Mouse (Mus musculus): ENCODE results near the gene Mia3. TPM values are rescaled to one million over a fixed set of nuclear protein-coding genes. Genes with fewer than 3 reads are reported as not detected.

The Mia3 gene
- total and polyA plus RNA-seq, 2 experiments = 113 to 213 TPM

DNA sequence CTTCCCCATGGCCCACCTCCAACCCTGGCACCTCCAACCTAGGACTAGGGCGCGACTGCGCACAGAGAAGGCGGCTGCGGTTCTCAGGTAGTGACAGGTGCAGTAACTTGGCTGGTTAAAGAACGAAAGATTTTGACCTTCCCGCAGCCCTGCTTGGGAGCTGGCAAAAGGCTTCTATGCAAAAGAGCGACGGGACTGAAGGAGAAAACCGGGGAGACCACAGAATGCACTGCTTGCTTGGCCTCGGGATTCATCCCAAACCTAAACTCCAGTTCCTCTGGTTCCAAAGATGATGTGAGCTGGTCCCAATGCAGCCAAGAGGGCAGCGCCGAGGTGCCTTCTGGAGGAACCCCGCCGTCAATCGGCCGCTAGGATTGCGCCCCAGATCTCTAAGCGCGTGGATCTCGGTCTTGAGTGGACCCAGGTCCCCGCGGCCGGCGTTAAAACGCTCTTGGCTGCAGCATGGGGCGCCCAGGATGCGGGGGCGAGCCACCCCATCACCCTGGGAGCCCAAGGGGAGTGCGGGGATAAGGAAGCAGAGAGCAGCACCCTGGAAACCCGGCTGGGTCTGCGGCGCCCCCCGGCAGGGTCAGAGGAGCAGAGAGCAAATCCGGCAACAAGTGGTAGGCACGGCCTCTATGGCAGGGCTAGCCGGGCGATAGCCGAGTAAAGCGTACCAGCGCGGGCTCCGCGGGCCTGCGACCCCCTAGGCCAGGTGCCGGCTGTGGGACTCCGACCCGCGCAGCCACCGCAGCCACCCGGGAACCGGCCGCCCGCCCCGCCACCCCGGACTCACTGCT, 552 bp downstream of the Mia3 start:
- peak; percentile 41 for DNase-seq (ENCODE audit: extremely low read depth, low read depth, low spot score)
- Histone ChIP-seq H3K27ac (replicated peaks; ENCODE audit: insufficient read depth, low read depth, low read length) (peak overlapping the region; percentile 91), H3K27me3 (ENCODE audit: control insufficient read depth, insufficient read depth, low read length) (no peaks in the 10 kb centered on the region), H3K4me1 (ENCODE audit: control insufficient read depth, insufficient read depth, low read length) (peaks cover 9% of the 10 kb centered on the region; the same call in 1 of the 2 replicates), H3K36me3 (ENCODE audit: control insufficient read depth, insufficient read depth, low read length) (peaks cover 28% of the 10 kb centered on the region), H3K4me3 (ENCODE audit: insufficient read depth, low read depth, low read length) (peak overlapping the region; percentile 94), H3K9ac (ENCODE audit: low read depth, low read length) (peak overlapping the region; percentile 99), H3K79me2 (ENCODE audit: control insufficient read depth, insufficient read depth, low read length) (peaks cover 19% of the 10 kb centered on the region; the same call in 1 of the 2 replicates)
- TF ChIP-seq CTCF (IDR thresholded peaks at IDR 0.05; ENCODE audit: low read depth, low read length) (no peak), POLR2A (IDR thresholded peaks at IDR 0.05; ENCODE audit: extremely low read depth, insufficient read depth, low read length) (no peak)
- under 1% methylated on average over 56 of the region's 56 CpGs for WGBS

DNA sequence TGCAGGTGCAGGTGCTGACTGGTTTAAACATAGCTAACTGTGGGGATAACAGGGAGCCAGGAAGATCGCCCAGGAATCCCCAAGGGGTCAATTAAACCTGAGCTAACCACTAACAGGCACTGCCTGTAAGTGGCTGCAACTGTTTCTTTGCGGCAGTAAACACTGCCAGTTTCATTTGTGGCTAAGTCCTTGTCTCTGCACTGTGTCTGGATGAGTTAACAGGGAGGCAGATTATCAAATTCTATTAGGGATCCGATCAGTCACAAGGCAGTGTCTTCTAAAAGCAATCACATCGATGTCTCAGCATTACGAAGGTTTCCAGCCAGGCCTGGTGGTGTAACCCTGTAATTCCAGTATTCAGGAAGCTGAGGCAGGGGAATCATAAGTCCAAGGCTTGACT, 3.0 kb downstream of the Mia3 start:
- H3K79me2 ChIP-seq (ENCODE audit: control insufficient read depth, insufficient read depth, low read length) = peaks cover 19% of the 10 kb centered on the region; the same call in 1 of the 2 replicates
- no peak overlapping the region for H3K4me3 ChIP-seq (ENCODE audit: insufficient read depth, low read depth, low read length)
- H3K27me3 ChIP-seq (ENCODE audit: control insufficient read depth, insufficient read depth, low read length) = no peaks in the 10 kb centered on the region
- TF ChIP-seq CTCF (IDR thresholded peaks at IDR 0.05; ENCODE audit: low read depth, low read length) (no peak), POLR2A (IDR thresholded peaks at IDR 0.05; ENCODE audit: extremely low read depth, insufficient read depth, low read length) (no peak)
- peaks cover 40% of the 10 kb centered on the region for H3K36me3 ChIP-seq (ENCODE audit: control insufficient read depth, insufficient read depth, low read length)
- DNase-seq (ENCODE audit: extremely low read depth, low read depth, low spot score) = no peak
- WGBS = 87% methylated on average over 5 of the region's 5 CpGs
- H3K9ac ChIP-seq (ENCODE audit: low read depth, low read length) = no peak overlapping the region
- peaks cover 17% of the 10 kb centered on the region; the same call in 1 of the 2 replicates for H3K4me1 ChIP-seq (ENCODE audit: control insufficient read depth, insufficient read depth, low read length)
- H3K27ac ChIP-seq (replicated peaks; ENCODE audit: insufficient read depth, low read depth, low read length) = no peak overlapping the region

DNA sequence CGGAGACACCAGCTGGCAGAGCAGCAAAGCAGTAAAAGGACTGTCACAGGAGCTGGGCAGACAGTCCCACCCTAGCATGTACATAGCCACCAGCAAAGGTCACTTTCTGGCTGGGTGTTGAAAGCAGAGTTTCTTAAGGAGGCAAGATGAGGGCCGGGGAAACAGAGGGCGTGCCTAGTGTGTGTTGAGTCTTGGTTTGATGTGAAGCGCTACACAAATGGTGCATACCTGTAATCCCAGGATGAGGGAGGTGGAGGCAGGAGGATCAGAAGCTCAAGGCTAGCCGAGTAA, 5.8 kb downstream of the Mia3 start:
- H3K4me3 ChIP-seq (ENCODE audit: insufficient read depth, low read depth, low read length) = no peak overlapping the region
- H3K9ac ChIP-seq (ENCODE audit: low read depth, low read length) = no peak overlapping the region
- WGBS = 91% methylated on average over 5 of the region's 5 CpGs
- no peak overlapping the region for H3K27ac ChIP-seq (replicated peaks; ENCODE audit: insufficient read depth, low read depth, low read length)
- H3K79me2 ChIP-seq (ENCODE audit: control insufficient read depth, insufficient read depth, low read length) = peaks cover 13% of the 10 kb centered on the region; the same call in 1 of the 2 replicates
- peaks cover 13% of the 10 kb centered on the region; the same call in 1 of the 2 replicates for H3K4me1 ChIP-seq (ENCODE audit: control insufficient read depth, insufficient read depth, low read length)
- H3K27me3 ChIP-seq (ENCODE audit: control insufficient read depth, insufficient read depth, low read length) = no peaks in the 10 kb centered on the region
- no peak for DNase-seq (ENCODE audit: extremely low read depth, low read depth, low spot score)
- TF ChIP-seq POLR2A (IDR thresholded peaks at IDR 0.05; ENCODE audit: extremely low read depth, insufficient read depth, low read length) (no peak), CTCF (IDR thresholded peaks at IDR 0.05; ENCODE audit: low read depth, low read length) (no peak)
- peaks cover 66% of the 10 kb centered on the region for H3K36me3 ChIP-seq (ENCODE audit: control insufficient read depth, insufficient read depth, low read length)

DNA sequence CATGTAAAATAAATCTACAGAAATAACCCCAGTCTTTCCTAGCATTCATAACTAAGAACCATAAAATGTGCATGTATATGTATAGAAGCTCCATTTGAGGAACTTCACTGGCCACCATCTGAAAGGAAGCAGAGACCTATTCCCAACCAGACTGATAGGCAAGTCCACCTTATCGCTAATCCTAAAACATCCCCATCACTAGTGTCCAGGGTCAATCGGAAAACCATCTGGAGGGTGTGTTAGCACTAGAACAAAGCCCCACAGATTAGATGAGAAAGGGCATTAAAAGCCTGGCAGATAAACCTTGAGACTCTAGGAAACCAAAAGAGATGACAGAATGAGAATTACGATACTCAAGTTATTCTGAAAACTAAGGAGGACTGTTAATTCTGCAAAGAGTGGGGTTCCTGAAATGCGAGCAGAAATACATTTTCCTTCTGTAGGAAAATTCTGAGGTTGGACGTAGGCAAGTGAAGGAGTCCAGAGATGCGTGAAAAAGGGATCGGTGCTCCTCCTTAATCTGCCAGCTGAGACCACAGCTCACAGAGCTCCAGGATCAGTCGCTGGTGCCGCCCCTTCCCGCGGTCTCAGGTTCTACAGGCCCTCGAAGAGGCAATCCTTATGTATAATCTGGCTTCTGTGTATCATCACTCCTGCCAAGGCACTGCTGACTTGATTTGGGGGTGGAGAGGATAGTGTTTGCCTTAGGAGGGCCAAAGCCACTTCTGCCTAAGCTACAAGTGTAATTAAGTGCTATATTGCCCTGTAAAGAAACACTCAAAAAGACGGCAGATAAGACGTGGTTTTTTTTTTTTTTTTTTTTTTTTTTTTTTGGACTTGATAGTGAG, 6.4 kb downstream of the Mia3 start:
- no peaks in the 10 kb centered on the region for H3K27me3 ChIP-seq (ENCODE audit: control insufficient read depth, insufficient read depth, low read length)
- no peak for DNase-seq (ENCODE audit: extremely low read depth, low read depth, low spot score)

DNA sequence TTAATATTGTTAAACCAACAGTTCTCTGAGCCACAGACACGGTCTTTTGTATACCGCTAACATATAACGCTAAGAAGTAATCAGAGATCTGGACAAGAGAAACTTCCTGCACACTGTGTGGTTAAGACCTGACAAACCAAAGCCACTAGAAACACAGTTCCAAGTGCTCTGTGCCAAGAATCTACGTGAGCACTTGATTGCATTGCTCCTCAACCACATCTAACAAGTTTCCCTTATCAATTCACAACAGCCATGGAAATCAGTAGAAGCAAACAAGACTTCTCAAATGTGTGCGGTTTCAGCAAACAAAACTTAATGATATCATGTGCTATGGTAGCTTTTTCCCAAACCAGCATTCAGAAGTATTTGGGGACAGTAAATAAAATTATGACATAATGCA, 7.1 kb downstream of the Mia3 start:
- no peak overlapping the region for H3K4me3 ChIP-seq (ENCODE audit: insufficient read depth, low read depth, low read length)
- 21% methylated on average over 5 of the region's 5 CpGs for WGBS
- peaks cover 13% of the 10 kb centered on the region; the same call in 1 of the 2 replicates for H3K79me2 ChIP-seq (ENCODE audit: control insufficient read depth, insufficient read depth, low read length)
- no peak overlapping the region for H3K27ac ChIP-seq (replicated peaks; ENCODE audit: insufficient read depth, low read depth, low read length)
- peaks cover 9% of the 10 kb centered on the region; the same call in 1 of the 2 replicates for H3K4me1 ChIP-seq (ENCODE audit: control insufficient read depth, insufficient read depth, low read length)
- no peak for TF ChIP-seq CTCF (IDR thresholded peaks at IDR 0.05; ENCODE audit: low read depth, low read length)
- TF ChIP-seq POLR2A (IDR thresholded peaks at IDR 0.05; ENCODE audit: extremely low read depth, insufficient read depth, low read length) = no peak
- no peaks in the 10 kb centered on the region for H3K27me3 ChIP-seq (ENCODE audit: control insufficient read depth, insufficient read depth, low read length)
- DNase-seq (ENCODE audit: extremely low read depth, low read depth, low spot score) = peak; percentile 86
- peaks cover 78% of the 10 kb centered on the region for H3K36me3 ChIP-seq (ENCODE audit: control insufficient read depth, insufficient read depth, low read length)
- no peak overlapping the region for H3K9ac ChIP-seq (ENCODE audit: low read depth, low read length)

More for the DNA sequence above, 6.4 kb downstream of the Mia3 start:
- no peak overlapping the region for H3K9ac ChIP-seq (ENCODE audit: low read depth, low read length)
- no peak overlapping the region for H3K4me3 ChIP-seq (ENCODE audit: insufficient read depth, low read depth, low read length)
- TF ChIP-seq CTCF (IDR thresholded peaks at IDR 0.05; ENCODE audit: low read depth, low read length) (no peak), POLR2A (IDR thresholded peaks at IDR 0.05; ENCODE audit: extremely low read depth, insufficient read depth, low read length) (no peak)
- no peak overlapping the region for H3K27ac ChIP-seq (replicated peaks; ENCODE audit: insufficient read depth, low read depth, low read length)
- peaks cover 13% of the 10 kb centered on the region; the same call in 1 of the 2 replicates for H3K79me2 ChIP-seq (ENCODE audit: control insufficient read depth, insufficient read depth, low read length)
- H3K36me3 ChIP-seq (ENCODE audit: control insufficient read depth, insufficient read depth, low read length) = peaks cover 71% of the 10 kb centered on the region
- peaks cover 12% of the 10 kb centered on the region; the same call in 1 of the 2 replicates for H3K4me1 ChIP-seq (ENCODE audit: control insufficient read depth, insufficient read depth, low read length)
- WGBS = 78% methylated on average over 14 of the region's 14 CpGs

Measured in liver, adult 2 months (tissue).